Mouse (Mus musculus): ENCODE measurements around the gene Hyal1.

GRCm38 (mm10) chr9:107590773-107591060, 14.0 kb downstream of the Hyal1 start:
- TF ChIP-seq POLR2A (IDR thresholded peaks at IDR 0.05; ENCODE audit: control insufficient read depth, extremely low read depth, insufficient read depth, low read length, poor library complexity) (no peak), CTCF (IDR thresholded peaks at IDR 0.05; ENCODE audit: borderline replicate concordance, control insufficient read depth, extremely low read depth, insufficient read depth, low read length, poor library complexity) (no peak)

Data from thymus, adult 2 months (tissue).